8 mouse cellular contexts compared by ENCODE assay signal in the genomic region with DNA sequence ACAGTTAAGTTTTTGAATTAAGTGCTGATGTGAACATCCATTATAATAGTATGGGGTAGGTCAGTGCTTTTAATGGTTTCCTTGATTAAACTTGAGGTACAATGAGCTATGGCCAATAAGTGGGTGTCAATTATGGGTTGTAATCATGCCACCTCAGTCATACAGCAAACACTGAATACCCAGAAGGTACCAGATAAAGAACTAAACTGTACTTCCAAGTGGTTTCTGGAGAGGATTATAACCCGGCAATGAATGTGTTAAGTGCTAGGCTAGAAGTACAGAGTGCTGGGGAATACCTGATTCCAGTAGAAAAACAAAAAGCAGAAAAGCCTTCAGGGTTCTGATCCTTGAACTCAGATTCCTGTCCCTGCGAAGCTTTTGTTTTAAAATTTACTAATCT. TPM values are rescaled to one million over a fixed set of nuclear protein-coding genes. Genes with fewer than 3 reads are reported as not detected.
DNase-seq lines count a peak whose midpoint lies in the region; ATAC-seq and TF ChIP-seq lines count a peak whose summit lies in the region.

No protein-coding gene starts in this region.

- dilution Hi-C loops in CH12.LX (cut with MboI; ENCODE audit: extremely low pct_ligation_motif_present, extremely low pct_unique_long_range_greater_than_20kb, low sequenced_read_pairs): no loop called here

- 4% methylated on average over 2 of the region's 2 CpGs for WGBS in heart, embryonic 10.5 days
- WGBS in forebrain, embryonic 13.5 days: 1% methylated on average over 2 of the region's 2 CpGs
- WGBS in liver, embryonic 14.5 days (ENCODE audit: insufficient replicate concordance): 3% methylated on average over 2 of the region's 2 CpGs

- intact Hi-C loops in heart, postnatal 10 days (cut with DNase I): loop anchor here (5.0 kb wide), 1 partner anchor 69 kb away; a partner anchor contains a TSS

- DNase-seq in heart, embryonic 10.5 days (ENCODE audit: low spot score): no peak
- DNase-seq in heart, postnatal 10 days: no peak
- DNase-seq in CH12.LX (ENCODE audit: extremely low read depth): no peak
- peak in 2 of 3 experiments; percentile 43 to 51 for DNase-seq in liver, embryonic 14.5 days (ENCODE audit: low read depth in 3 of 3, low spot score in 3 of 3)
- DNase-seq in urinary bladder, postnatal 36 days (ENCODE audit: low spot score in 2 of 2): no peak
- DNase-seq in urinary bladder, postnatal 14 days (ENCODE audit: low spot score): no peak
- DNase-seq in thymus, postnatal 10 days (ENCODE audit: low spot score in 2 of 2): no peak

- peak overlapping the region; percentile 80 for H3K9ac ChIP-seq in CH12.LX (ENCODE audit: insufficient read depth, low read depth)
- H3K9ac ChIP-seq in forebrain, embryonic 13.5 days: peak overlapping the region; percentile 91
- H3K9ac ChIP-seq in liver, embryonic 14.5 days (replicated peaks): peak overlapping the region; percentile 86

- H3K36me3 ChIP-seq in heart, embryonic 10.5 days: peaks cover 5% of the 10 kb centered on the region; the same call in 1 of the 2 replicates
- H3K36me3 ChIP-seq in CH12.LX (replicated peaks in 1 of 2; ENCODE audit: control insufficient read depth in 1 of 2, insufficient read depth in 1 of 2, low read length in 1 of 2): peaks cover 0 to 9% of the 10 kb centered on the region in 2 experiments
- no peaks in the 10 kb centered on the region for H3K36me3 ChIP-seq in forebrain, embryonic 13.5 days (ENCODE audit: poor library complexity, severe bottlenecking)
- H3K36me3 ChIP-seq in liver, embryonic 14.5 days (replicated peaks; ENCODE audit: control insufficient read depth, insufficient read depth, low read depth): no peaks in the 10 kb centered on the region; the same call in 1 of the 2 replicates

- H3K9me3 ChIP-seq in heart, embryonic 10.5 days: no peaks in the 10 kb centered on the region
- no peaks in the 10 kb centered on the region for H3K9me3 ChIP-seq in CH12.LX (replicated peaks; ENCODE audit: low read length)
- H3K9me3 ChIP-seq in forebrain, embryonic 13.5 days (replicated peaks): no peaks in the 10 kb centered on the region
- no peaks in the 10 kb centered on the region for H3K9me3 ChIP-seq in liver, embryonic 14.5 days (ENCODE audit: control insufficient read depth, low read length)

- H3K4me3 ChIP-seq in heart, embryonic 10.5 days: peak overlapping the region; percentile 90
- peak overlapping the region; percentile 79 to 92 (median 87) for H3K4me3 ChIP-seq in CH12.LX (replicated peaks in 1 of 3; ENCODE audit: low read depth in 2 of 3, low read length in 2 of 3, poor library complexity in 1 of 3)
- H3K4me3 ChIP-seq in forebrain, embryonic 13.5 days: peak overlapping the region; percentile 93
- peak overlapping the region; percentile 72 to 85 for H3K4me3 ChIP-seq in liver, embryonic 14.5 days (ENCODE audit: insufficient read depth in 1 of 2, low read depth in 2 of 2, low read length in 2 of 2)

- no peak for ATAC-seq in forebrain, embryonic 13.5 days
- no peak for ATAC-seq in liver, embryonic 14.5 days (ENCODE audit: insufficient read depth)

- no peak overlapping the region; the same call in 1 of the 2 replicates for H3K27ac ChIP-seq in heart, embryonic 10.5 days
- no peak overlapping the region for H3K27ac ChIP-seq in CH12.LX (ENCODE audit: insufficient read depth, low read depth)
- no peak overlapping the region for H3K27ac ChIP-seq in forebrain, embryonic 13.5 days
- H3K27ac ChIP-seq in liver, embryonic 14.5 days: 0 out of 2 replicates have a peak overlapping the region, but pooled peaks have one; percentile 7

- peaks cover 77% of the 10 kb centered on the region for H3K79me2 ChIP-seq in CH12.LX (replicated peaks; ENCODE audit: control insufficient read depth, extremely low read depth, insufficient read depth, poor library complexity, severe bottlenecking)

- no peak for TF ChIP-seq POLR2A in CH12.LX (IDR thresholded peaks at IDR 0.05; ENCODE audit: low read depth, low read length)

- H3K4me1 ChIP-seq in heart, embryonic 10.5 days: peaks cover 11% of the 10 kb centered on the region; the same call in 1 of the 2 replicates
- peaks cover 0 to 34% of the 10 kb centered on the region in 2 experiments; a peak in 2 of 4 replicates for H3K4me1 ChIP-seq in CH12.LX (ENCODE audit: control insufficient read depth in 1 of 2, insufficient read depth in 2 of 2)
- H3K4me1 ChIP-seq in forebrain, embryonic 13.5 days: peaks cover 67% of the 10 kb centered on the region
- H3K4me1 ChIP-seq in liver, embryonic 14.5 days (replicated peaks; ENCODE audit: control insufficient read depth in 2 of 2, insufficient read depth in 2 of 2, low read length in 1 of 2): peaks cover 12 to 17% of the 10 kb centered on the region in 2 experiments

- TF ChIP-seq RAD21 in CH12.LX (IDR thresholded peaks at IDR 0.05; ENCODE audit: low read depth, low read length): no peak

- no peaks in the 10 kb centered on the region for H3K27me3 ChIP-seq in heart, embryonic 10.5 days (ENCODE audit: insufficient read depth, poor library complexity, severe bottlenecking)
- H3K27me3 ChIP-seq in CH12.LX (replicated peaks): no peaks in the 10 kb centered on the region
- no peaks in the 10 kb centered on the region for H3K27me3 ChIP-seq in forebrain, embryonic 13.5 days
- no peaks in the 10 kb centered on the region for H3K27me3 ChIP-seq in liver, embryonic 14.5 days (ENCODE audit: control insufficient read depth, insufficient read depth, low read length)

- TF ChIP-seq CTCF in CH12.LX (conservative IDR thresholded peaks at IDR 0.05 in 1 of 2, IDR thresholded peaks at IDR 0.05 in 1 of 2; ENCODE audit: low read depth in 2 of 2, low read length in 2 of 2): no peak
- TF ChIP-seq CTCF in liver, embryonic 14.5 days (IDR thresholded peaks at IDR 0.05; ENCODE audit: low read depth): no peak

- H3K4me2 ChIP-seq in CH12.LX (ENCODE audit: insufficient read depth, low read depth, poor library complexity, severe bottlenecking): peak overlapping the region; percentile 93
- peak overlapping the region; percentile 89 for H3K4me2 ChIP-seq in forebrain, embryonic 13.5 days
- peak overlapping the region; percentile 94 for H3K4me2 ChIP-seq in liver, embryonic 14.5 days (ENCODE audit: low read depth)

- in situ Hi-C loops in CH12.LX (cut with MboI; ENCODE audit: low pct_ligation_motif_present, low pct_unique_long_range_greater_than_20kb, low sequenced_read_pairs): loop anchor here (10.0 to 25.0 kb wide), 2 partner anchors 97 to 194 kb away; a partner anchor contains a TSS

- TF ChIP-seq EP300 in CH12.LX (IDR thresholded peaks at IDR 0.05; ENCODE audit: low read length): no peak
- TF ChIP-seq EP300 in liver, embryonic 14.5 days (IDR thresholded peaks at IDR 0.05; ENCODE audit: low read depth): peak; percentile 55

TF ChIP-seq in CH12.LX, 34 proteins besides CTCF, POLR2A, EP300 and RAD21:
- peak; percentile 49; the same call in 1 of the 2 replicates for TF ChIP-seq CHD1 (IDR thresholded peaks at IDR 0.05; ENCODE audit: low read depth, low read length)
- TF ChIP-seq ZMIZ1 (IDR thresholded peaks at IDR 0.05; ENCODE audit: low read depth, low read length): no peak
- TF ChIP-seq MXI1 (IDR thresholded peaks at IDR 0.05; ENCODE audit: low read depth, low read length): peak; percentile 19; the same call in 1 of the 2 replicates
- TF ChIP-seq SIN3A (IDR thresholded peaks at IDR 0.05; ENCODE audit: low read length): peak; percentile 18; the same call in 1 of the 2 replicates
- TF ChIP-seq TCF12 (IDR thresholded peaks at IDR 0.05; ENCODE audit: low read depth, low read length): no peak

RNA-seq across cellular contexts. Expression of a gene that starts 2.5 kb away (rescaled TPM):
- polyA plus RNA-seq in heart, embryonic 10.5 days (2016; fragmentation: Nextera tagmentation; extraction: Ambion mirVana): 21.9 and 22.8 TPM in 2 replicates
- total RNA-seq in heart, postnatal 10 days (2021): 10 to 100 TPM; 18.3 to 19.2 TPM
- total RNA-seq in CH12.LX (2012; rRNA removed): 24.1 and 24.3 TPM in 2 replicates
- 29.5 and 34.4 TPM in 2 replicates for total RNA-seq in CH12.LX (2014; rRNA removed)
- polyA plus RNA-seq in CH12.LX (2012; ENCODE audit: insufficient read length, low read depth): 19.1 and 22.6 TPM in 2 replicates
- 20.1 and 25.3 TPM in 2 replicates for polyA plus RNA-seq in forebrain, embryonic 13.5 days (2015; fragmentation: Nextera tagmentation; extraction: Ambion mirVana)
- 2.8 and 3.9 TPM in 2 replicates for polyA plus RNA-seq in liver, embryonic 14.5 days (2012; rRNA removed)
- polyA plus RNA-seq in liver, embryonic 14.5 days (2014; fragmentation: Nextera tagmentation; extraction: Ambion mirVana): 6.4 and 6.6 TPM in 2 replicates

RNA-seq across cellular contexts. Expression of a gene that starts 2.7 kb away (rescaled TPM):
- polyA plus RNA-seq in heart, embryonic 10.5 days (2016; fragmentation: Nextera tagmentation; extraction: Ambion mirVana): 7.1 and 9.6 TPM in 2 replicates
- total RNA-seq in heart, postnatal 10 days (2021): 10 to 100 TPM; 13.4 to 14.5 TPM
- total RNA-seq in CH12.LX (2012; rRNA removed) (9.5 and 9.6 TPM in 2 replicates), CH12.LX (2014; rRNA removed) (16.2 and 17.9 TPM in 2 replicates)
- 13.2 and 16.6 TPM in 2 replicates for polyA plus RNA-seq in CH12.LX (2012; ENCODE audit: insufficient read length, low read depth)
- polyA plus RNA-seq in forebrain, embryonic 13.5 days (2015; fragmentation: Nextera tagmentation; extraction: Ambion mirVana): 24.9 and 26.3 TPM in 2 replicates
- 1.4 and 1.6 TPM in 2 replicates for polyA plus RNA-seq in liver, embryonic 14.5 days (2012; rRNA removed)
- polyA plus RNA-seq in liver, embryonic 14.5 days (2014; fragmentation: Nextera tagmentation; extraction: Ambion mirVana): 3.0 and 3.1 TPM in 2 replicates

RNA-seq across cellular contexts. Expression of a gene that starts 50.4 kb away (rescaled TPM):
- polyA plus RNA-seq in heart, embryonic 10.5 days (2016; fragmentation: Nextera tagmentation; extraction: Ambion mirVana): 1.4 and 2.4 TPM in 2 replicates
- total RNA-seq in heart, postnatal 10 days (2021): 1 to 10 TPM; 3.2 to 5.2 TPM
- 0.42 and 0.93 TPM in 2 replicates for total RNA-seq in CH12.LX (2012; rRNA removed)
- 2.0 and 2.6 TPM in 2 replicates for total RNA-seq in CH12.LX (2014; rRNA removed)
- 1.7 and 2.0 TPM in 2 replicates for polyA plus RNA-seq in CH12.LX (2012; ENCODE audit: insufficient read length, low read depth)
- polyA plus RNA-seq in forebrain, embryonic 13.5 days (2015; fragmentation: Nextera tagmentation; extraction: Ambion mirVana): 1.6 and 2.6 TPM in 2 replicates
- 0.26 and 0.42 TPM in 2 replicates for polyA plus RNA-seq in liver, embryonic 14.5 days (2012; rRNA removed)
- polyA plus RNA-seq in liver, embryonic 14.5 days (2014; fragmentation: Nextera tagmentation; extraction: Ambion mirVana): 0.17 and 0.44 TPM in 2 replicates

Comparison
In these comparisons a context has a peak if more than half of its experiments do, and no peak if none do; other contexts are left out.
1. DNase-seq: peak in liver, embryonic 14.5 days (2 of 3); none in heart, embryonic 10.5 days (single experiment), heart, postnatal 10 days (0 of 2), CH12.LX (single experiment), urinary bladder, postnatal 36 days (0 of 2), urinary bladder, postnatal 14 days (single experiment) and thymus, postnatal 10 days (0 of 2).
2. Peak in every context shown above with its lines, with median percentiles within 50 percentile points of each other: H3K4me3 ChIP-seq, H3K4me2 ChIP-seq and H3K9ac ChIP-seq.